Mouse (Mus musculus): ENCODE measurements around the gene Gm29094.

- no peak for TF ChIP-seq CTCF (IDR thresholded peaks at IDR 0.05; ENCODE audit: borderline replicate concordance, insufficient read depth, low read length)
- TF ChIP-seq POLR2A (IDR thresholded peaks at IDR 0.05; ENCODE audit: low read depth, low read length): no peak
These were observed 57.6 kb downstream of the Gm29094 start for GRCm38 (mm10) chr9:89256556-89257335.
